Mouse (Mus musculus) intestine, embryonic 14.5 days (tissue): ENCODE measurements around the gene Tal1. TPM values are rescaled to one million over a fixed set of nuclear protein-coding genes. Genes with fewer than 3 reads are reported as not detected.

Source experiments
- ATAC-seq: fragments of 200-750 bp; cut with Nextera tagmentation; replicated peaks from 2 replicates; pipeline ENCODE4 v1.8.0; 2017; ENCODE audit warnings: low read depth, moderate number of reproducible peaks, moderate TSS enrichment, moderate library complexity; ENCODE audit not compliant: low FRiP score, low TSS enrichment
- DNase-seq: peaks from one replicate; pipeline ENCODE4 v3.0.0-alpha.2; 2018; ENCODE audit warnings: low spot score
- H3K27ac ChIP-seq: fragments of 300-500 bp; sonication (generic); 2 replicates; pipeline ENCODE4 v1.5.1; 2014; ENCODE audit warnings: low read depth, mild to moderate bottlenecking, control low read depth
- H3K27me3 ChIP-seq: fragments of 300-500 bp; sonication (generic); replicated peaks from 2 replicates; pipeline ENCODE4 v1.6.1; 2014; ENCODE audit warnings: low read length, control low read depth; ENCODE audit not compliant: control insufficient read depth, insufficient read depth
- H3K36me3 ChIP-seq: fragments of 300-500 bp; sonication (generic); 2 replicates; pipeline ENCODE4 v1.6.1; 2014; ENCODE audit warnings: low read length, control low read depth; ENCODE audit not compliant: control insufficient read depth, insufficient read depth
- H3K4me1 ChIP-seq: fragments of 300-500 bp; sonication (generic); replicated peaks from 2 replicates; pipeline ENCODE4 v1.6.1; 2014; ENCODE audit warnings: low read length, control low read depth, mixed read lengths; ENCODE audit not compliant: control insufficient read depth, insufficient read depth
- H3K4me2 ChIP-seq: fragments of 300-500 bp; sonication (generic); 2 replicates; pipeline ENCODE4 v1.6.1; 2014; ENCODE audit warnings: low read length
- H3K4me3 ChIP-seq: fragments of 300-500 bp; sonication (generic); 2 replicates; pipeline ENCODE4 v1.5.1; 2014; ENCODE audit warnings: low read depth, low read length, control low read depth, mixed read lengths
- H3K9ac ChIP-seq: fragments of 300-500 bp; sonication (generic); 2 replicates; pipeline ENCODE4 v1.6.1; 2014; ENCODE audit warnings: mild to moderate bottlenecking, low read length
- H3K9me3 ChIP-seq: fragments of 300-500 bp; sonication (generic); 2 replicates; pipeline ENCODE4 v1.6.1; 2016; ENCODE audit warnings: low read length, control low read depth; ENCODE audit not compliant: control insufficient read depth
- whole genome bisulfite sequencing: fragments of 180-500 bp; shearing (Covaris S2); extraction: QIAGEN DNeasy Blood & Tissue Kit; methylation state at CpG from one replicate; pipeline ENCODE4 v1.1.7; 2014; 5-methylcytosine and 5-hydroxymethylcytosine counted together
- polyA plus RNA-seq: library from polyadenylated mRNA; unstranded; fragments of >200 nt; fragmentation: Nextera tagmentation; extraction: Ambion mirVana; gene quantifications from 2 replicates; pipeline ENCODE4 v1.2.1, GENCODE M21; 2014

The Tal1 gene
- polyA plus RNA-seq, 1 experiment from 2014 or later = 0.96 TPM

GRCm38 (mm10) chr4:115060753-115061152 lies 4.5 kb downstream of the Tal1 start:
- H3K36me3 ChIP-seq = no peaks in the 10 kb centered on the region
- 15% methylated on average over 3 of the region's 3 CpGs for WGBS
- DNase-seq (no peak), ATAC-seq (no peak)
- H3K9me3 ChIP-seq = no peaks in the 10 kb centered on the region
- H3K27me3 ChIP-seq = peaks cover 100% of the 10 kb centered on the region
- H3K4me1 ChIP-seq = peaks cover 10% of the 10 kb centered on the region
- H3K4me2 ChIP-seq = no peak overlapping the region
- H3K4me3 ChIP-seq = peak overlapping the region; percentile 8; the same call in 1 of the 2 replicates
- no peak overlapping the region for H3K9ac ChIP-seq
- no peak overlapping the region for H3K27ac ChIP-seq

GRCm38 (mm10) chr4:115062540-115062874 lies 6.3 kb downstream of the Tal1 start:
- peak overlapping the region; percentile 50 for H3K4me3 ChIP-seq
- H3K36me3 ChIP-seq = no peaks in the 10 kb centered on the region
- no peak overlapping the region for H3K27ac ChIP-seq
- under 1% methylated on average over 9 of the region's 9 CpGs for WGBS
- H3K4me2 ChIP-seq = peak overlapping the region; percentile 94
- DNase-seq (no peak), ATAC-seq (no peak)
- no peaks in the 10 kb centered on the region for H3K9me3 ChIP-seq
- no peak overlapping the region for H3K9ac ChIP-seq
- peaks cover 5% of the 10 kb centered on the region for H3K4me1 ChIP-seq
- peaks cover 96% of the 10 kb centered on the region for H3K27me3 ChIP-seq

DNA sequence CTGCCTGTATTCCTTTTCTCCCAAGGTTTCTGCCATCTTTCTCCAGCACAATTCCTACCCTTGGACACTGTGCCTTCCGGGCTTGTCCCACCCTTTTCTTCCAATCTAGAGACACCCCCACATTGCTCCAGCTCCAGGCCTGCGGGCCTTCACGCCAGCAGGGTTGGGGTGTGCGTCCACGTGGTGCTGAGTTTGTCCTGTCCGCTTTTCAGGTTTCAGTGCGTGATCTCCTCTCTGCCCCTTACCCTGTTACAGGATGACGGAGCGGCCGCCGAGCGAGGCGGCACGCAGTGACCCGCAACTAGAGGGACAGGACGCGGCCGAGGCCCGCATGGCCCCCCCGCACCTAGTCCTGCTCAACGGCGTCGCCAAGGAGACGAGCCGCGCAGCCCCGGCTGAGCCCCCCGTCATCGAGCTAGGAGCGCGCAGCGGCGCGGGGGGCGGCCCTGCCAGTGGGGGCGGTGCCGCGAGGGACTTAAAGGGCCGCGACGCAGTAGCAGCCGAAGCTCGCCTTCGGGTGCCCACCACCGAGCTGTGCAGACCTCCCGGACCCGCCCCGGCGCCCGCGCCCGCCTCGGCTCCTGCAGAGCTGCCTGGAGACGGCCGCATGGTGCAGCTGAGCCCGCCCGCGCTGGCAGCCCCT lies 6.8 kb downstream of the Tal1 start:
- no peaks in the 10 kb centered on the region for H3K36me3 ChIP-seq
- H3K4me1 ChIP-seq = peaks cover 5% of the 10 kb centered on the region
- ATAC-seq = peak; percentile 78
- peak overlapping the region; percentile 27 for H3K9ac ChIP-seq
- no peaks in the 10 kb centered on the region for H3K9me3 ChIP-seq
- peaks cover 92% of the 10 kb centered on the region for H3K27me3 ChIP-seq
- H3K4me2 ChIP-seq = peak overlapping the region; percentile 94
- no peak overlapping the region for H3K27ac ChIP-seq
- peak overlapping the region; percentile 50 for H3K4me3 ChIP-seq
- peak; percentile 68 for DNase-seq
- WGBS = under 1% methylated on average over 58 of the region's 58 CpGs

- Histone ChIP-seq H3K27me3 (peaks cover 85% of the 10 kb centered on the region), H3K9ac (peak overlapping the region; percentile 27; the same call in 1 of the 2 replicates), H3K4me1 (peaks cover 5% of the 10 kb centered on the region), H3K4me3 (peak overlapping the region; percentile 50), H3K27ac (no peak overlapping the region), H3K36me3 (no peaks in the 10 kb centered on the region), H3K9me3 (no peaks in the 10 kb centered on the region), H3K4me2 (peak overlapping the region; percentile 94)
- WGBS = 2% methylated on average over 31 of the region's 31 CpGs
- DNase-seq = no peak
- peak; percentile 26; the same call in 1 of the 2 replicates for ATAC-seq
Measured at GRCm38 (mm10) chr4:115063518-115064239, 7.5 kb downstream of the Tal1 start.

GRCm38 (mm10) chr4:115071668-115072067 lies 15.4 kb downstream of the Tal1 start:
- Histone ChIP-seq H3K4me2 (no peak overlapping the region), H3K36me3 (no peaks in the 10 kb centered on the region), H3K27me3 (peaks cover 9% of the 10 kb centered on the region; the same call in 1 of the 2 replicates), H3K9me3 (no peaks in the 10 kb centered on the region), H3K4me1 (no peaks in the 10 kb centered on the region), H3K9ac (no peak overlapping the region), H3K27ac (no peak overlapping the region), H3K4me3 (no peak overlapping the region)
- ATAC-seq (no peak), DNase-seq (no peak)
- 56% methylated on average over 1 of the region's 1 CpGs for WGBS

GRCm38 (mm10) chr4:115074789-115075188 lies 18.6 kb downstream of the Tal1 start:
- Histone ChIP-seq H3K4me2 (no peak overlapping the region), H3K4me3 (no peak overlapping the region), H3K9ac (no peak overlapping the region), H3K36me3 (no peaks in the 10 kb centered on the region), H3K27ac (peak overlapping the region; percentile 27; the same call in 1 of the 2 replicates), H3K9me3 (no peaks in the 10 kb centered on the region), H3K27me3 (no peaks in the 10 kb centered on the region), H3K4me1 (peaks cover 7% of the 10 kb centered on the region; the same call in 1 of the 2 replicates)
- WGBS = 87% methylated on average over 1 of the region's 1 CpGs
- no peak for DNase-seq
- ATAC-seq = no peak

- H3K4me3 ChIP-seq = no peak overlapping the region
- H3K27me3 ChIP-seq = no peaks in the 10 kb centered on the region
- ATAC-seq (no peak), DNase-seq (no peak)
- H3K4me1 ChIP-seq = peaks cover 8% of the 10 kb centered on the region; the same call in 1 of the 2 replicates
- H3K36me3 ChIP-seq = no peaks in the 10 kb centered on the region
- H3K9me3 ChIP-seq = no peaks in the 10 kb centered on the region
- no peak overlapping the region for H3K9ac ChIP-seq
- 50% methylated on average over 3 of the region's 3 CpGs for WGBS
- H3K27ac ChIP-seq = no peak overlapping the region
- H3K4me2 ChIP-seq = no peak overlapping the region
Measured at GRCm38 (mm10) chr4:115075204-115075915, 19.1 kb downstream of the Tal1 start.

DNA sequence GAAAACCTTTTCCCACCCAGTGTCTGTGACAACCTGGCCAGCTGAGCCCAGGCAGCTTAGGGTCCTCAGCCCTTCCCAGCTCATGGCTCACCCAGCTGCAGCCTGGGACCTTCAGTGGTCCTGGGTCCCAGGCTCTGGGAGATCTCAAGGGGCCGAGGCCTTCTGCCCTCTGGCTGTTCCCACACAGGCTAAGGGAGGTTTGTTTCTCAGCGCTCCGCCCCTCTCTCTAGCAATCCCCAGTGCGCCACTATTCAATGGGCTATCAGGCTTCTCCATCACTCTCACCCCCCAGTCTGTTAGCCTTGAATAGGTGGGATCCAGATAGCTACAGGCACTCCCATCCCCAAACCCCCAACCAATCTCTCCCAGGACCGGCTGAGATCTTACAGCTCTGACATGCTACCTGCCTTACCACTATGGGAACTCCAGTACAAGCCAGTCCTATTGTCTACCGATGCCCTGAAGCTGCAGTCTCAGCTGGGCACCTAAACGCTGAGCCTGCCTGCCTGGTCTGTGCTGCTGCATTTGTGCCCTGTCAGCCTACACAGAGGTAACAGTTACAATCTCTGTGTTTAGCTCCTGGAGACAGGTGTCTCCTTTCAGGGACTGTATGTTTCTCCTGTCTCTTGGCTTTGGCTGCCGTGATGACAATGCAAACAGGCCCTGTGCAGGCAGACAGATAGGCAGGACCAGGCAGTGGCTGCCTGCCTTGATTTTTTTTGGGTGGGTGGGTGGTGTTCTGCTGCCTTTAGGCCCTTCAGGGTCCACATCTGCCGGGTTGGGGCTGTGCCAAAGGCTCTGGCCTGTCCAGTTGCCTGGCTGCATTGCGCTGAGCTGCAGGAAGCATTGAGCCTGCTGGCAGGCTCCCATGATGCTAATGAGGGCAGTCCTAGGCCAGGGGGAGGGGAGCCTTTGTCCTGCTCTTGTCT lies 22.9 kb downstream of the Tal1 start:
- Histone ChIP-seq H3K27ac (no peak overlapping the region), H3K4me2 (no peak overlapping the region), H3K27me3 (no peaks in the 10 kb centered on the region), H3K4me1 (peaks cover 8% of the 10 kb centered on the region; the same call in 1 of the 2 replicates), H3K4me3 (no peak overlapping the region), H3K9me3 (no peaks in the 10 kb centered on the region), H3K36me3 (no peaks in the 10 kb centered on the region), H3K9ac (no peak overlapping the region)
- DNase-seq (peak; percentile 66), ATAC-seq (peak; percentile 55; the same call in 1 of the 2 replicates)
- WGBS = 29% methylated on average over 10 of the region's 10 CpGs
